Mouse (Mus musculus): Measurements from ENCODE around the gene Trp63.
"Not testable (repeated sequence)": the region's sequence is repeated elsewhere in the genome, so short reads cannot be mapped to it uniquely, and the experiment has no call there.

The Trp63 gene

DNA sequence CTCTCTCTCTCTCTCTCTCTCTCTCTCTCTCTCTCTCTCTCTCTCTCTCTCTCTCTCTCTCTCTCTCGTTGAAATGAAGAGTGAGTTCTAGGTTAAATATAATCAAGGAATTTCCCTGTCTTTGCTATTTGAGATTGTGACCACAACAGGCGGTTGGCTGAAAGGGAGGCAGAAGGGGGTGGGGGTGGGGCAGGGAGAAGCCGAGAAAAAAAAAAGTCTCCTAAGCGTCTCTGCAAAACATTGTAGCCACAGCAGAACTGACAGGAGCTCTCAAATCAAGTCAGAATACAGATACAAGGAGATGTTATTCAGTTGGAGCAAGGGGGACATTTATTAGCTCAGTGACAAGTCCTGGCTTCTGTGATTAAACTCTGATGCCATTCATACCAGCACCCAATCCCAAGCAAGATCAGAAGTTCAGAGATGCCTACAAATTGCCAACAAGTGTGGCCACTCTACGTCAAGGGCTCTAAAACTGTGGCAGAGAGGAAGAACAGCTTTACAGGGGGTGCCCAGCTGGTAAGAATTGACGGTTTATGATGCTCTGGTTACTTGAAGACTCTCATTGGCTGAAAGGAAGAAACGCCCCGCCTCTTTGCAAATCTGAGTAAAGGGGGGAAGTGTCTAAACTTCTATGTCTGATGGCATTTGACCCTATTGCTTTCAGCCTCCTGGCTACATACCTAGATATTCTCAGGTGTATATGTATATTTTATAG is at the start of gene Trp63:
TSS of gene Trp63 (plus strand) at position 233 of the 718 bp plus-strand sequence.
- DNase-seq (ENCODE audit: low read depth, low spot score): no peak

- not testable (repeated sequence) for DNase-seq (ENCODE audit: low read depth, low spot score)
These were observed 38.8 kb upstream of the Trp63 start for GRCm38 (mm10) chr16:25644716-25645115.

DNA sequence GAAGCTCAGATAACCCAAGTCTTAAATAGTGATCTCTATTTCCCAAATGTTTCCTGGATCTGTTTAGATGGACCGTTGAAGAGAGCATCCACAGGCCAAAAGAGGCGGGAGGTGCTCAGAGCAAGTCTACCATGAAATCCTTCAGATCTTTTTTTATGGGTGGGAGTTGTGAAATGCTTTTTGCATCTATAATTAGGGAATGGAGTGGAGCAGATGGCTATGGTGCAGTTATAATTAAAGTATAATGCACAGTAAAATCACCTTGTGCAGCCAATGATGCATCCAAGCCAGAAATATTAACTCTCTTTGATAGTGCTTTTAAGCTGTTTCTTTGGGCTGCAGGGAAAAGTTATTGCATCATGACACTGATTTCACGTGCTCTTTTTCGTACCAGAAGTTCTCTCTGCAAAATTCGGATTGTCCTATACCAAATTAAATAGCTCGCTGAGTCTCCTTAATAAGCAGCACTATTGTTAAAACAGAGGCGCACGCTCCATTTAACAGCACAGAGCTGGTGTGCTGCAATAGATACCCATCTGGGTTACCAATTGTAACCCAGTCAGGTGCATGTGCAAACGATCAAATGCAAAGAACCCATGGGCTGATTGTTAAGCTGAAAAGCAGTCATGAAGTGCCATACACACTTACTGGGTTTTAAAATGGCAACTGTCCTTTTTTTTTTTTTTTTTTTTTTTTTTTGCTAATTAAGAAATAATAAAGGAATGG is 22.9 kb upstream of the Trp63 start:
- no peak for DNase-seq (ENCODE audit: low read depth, low spot score)

DNA sequence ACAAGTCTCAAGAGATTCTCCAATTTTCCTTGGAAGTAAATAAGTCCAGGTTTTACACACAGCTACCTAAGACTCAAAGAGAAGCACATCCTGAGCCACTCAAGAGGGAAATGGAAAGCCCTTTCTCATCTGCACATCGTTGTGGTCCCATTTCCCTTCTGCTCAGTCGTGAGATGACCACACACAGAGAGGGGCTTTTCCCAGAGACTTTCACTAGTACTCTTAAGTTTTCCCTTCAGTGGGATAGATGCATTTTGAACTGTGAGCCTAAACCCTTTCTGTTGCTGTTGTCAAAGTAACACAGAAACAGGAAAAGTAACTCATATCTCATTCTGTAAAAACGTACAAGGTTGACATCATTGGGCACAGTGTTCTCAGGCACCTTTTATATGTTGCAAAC is 20.4 kb upstream of the Trp63 start:
- no peak for DNase-seq (ENCODE audit: low read depth, low spot score)

GRCm38 (mm10) chr16:25673861-25674440 is 9.6 kb upstream of the Trp63 start:
- DNase-seq (ENCODE audit: low read depth, low spot score): no peak

- no peak for DNase-seq (ENCODE audit: low read depth, low spot score)
These were observed 3.2 kb upstream of the Trp63 start for GRCm38 (mm10) chr16:25680369-25680768.

GRCm38 (mm10) chr16:25682533-25682932 is 1.0 kb upstream of the Trp63 start:
- DNase-seq (ENCODE audit: low read depth, low spot score): no peak

GRCm38 (mm10) chr16:25684572-25684971 is 1.0 kb downstream of the Trp63 start:
- DNase-seq (ENCODE audit: low read depth, low spot score): no peak

DNA sequence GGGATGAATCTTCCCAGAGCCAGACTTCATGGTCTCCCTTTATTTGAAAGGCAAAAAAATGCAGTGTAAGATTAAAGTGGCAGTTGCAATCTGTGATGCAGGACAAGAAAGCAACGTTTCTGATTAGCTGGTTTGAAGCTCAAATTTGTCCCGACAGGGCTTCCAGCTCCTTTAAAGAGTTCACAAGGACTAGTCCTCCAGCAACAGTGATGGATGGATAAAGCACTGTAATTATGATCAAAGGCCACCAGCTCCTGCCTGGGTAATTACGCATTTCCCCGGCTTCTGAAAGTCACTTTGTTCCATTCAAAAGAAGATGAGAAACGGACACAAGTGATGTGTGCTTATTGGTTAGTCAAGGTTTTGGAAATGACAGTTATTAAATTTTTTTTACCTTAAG is 7.0 kb downstream of the Trp63 start:
- DNase-seq (ENCODE audit: low read depth, low spot score): no peak

DNA sequence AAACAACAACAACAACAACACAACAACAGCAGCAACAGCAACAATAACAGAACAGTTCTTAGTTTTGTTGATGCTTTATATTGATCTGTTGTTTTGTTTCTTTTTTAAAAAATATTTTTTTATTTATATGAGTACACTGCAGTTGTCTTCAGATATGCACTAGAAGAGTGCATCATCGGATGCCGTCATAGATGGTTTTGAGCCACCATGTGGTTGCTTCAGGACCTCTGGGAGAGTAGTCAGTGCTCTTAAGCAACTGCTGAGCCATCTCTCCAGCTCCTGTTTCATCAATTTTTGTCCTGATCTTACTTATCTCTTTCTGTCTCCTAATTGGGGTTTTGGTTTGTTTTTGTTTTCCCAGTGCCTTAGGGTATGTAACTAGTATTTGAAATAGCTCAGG is 17.7 kb downstream of the Trp63 start:
- DNase-seq (ENCODE audit: low read depth, low spot score): no peak

GRCm38 (mm10) chr16:25706260-25706659 is 22.7 kb downstream of the Trp63 start:
- DNase-seq (ENCODE audit: low read depth, low spot score): no peak

- DNase-seq (ENCODE audit: low read depth, low spot score): no peak
These were observed 32.2 kb downstream of the Trp63 start for GRCm38 (mm10) chr16:25715790-25716189.

DNA sequence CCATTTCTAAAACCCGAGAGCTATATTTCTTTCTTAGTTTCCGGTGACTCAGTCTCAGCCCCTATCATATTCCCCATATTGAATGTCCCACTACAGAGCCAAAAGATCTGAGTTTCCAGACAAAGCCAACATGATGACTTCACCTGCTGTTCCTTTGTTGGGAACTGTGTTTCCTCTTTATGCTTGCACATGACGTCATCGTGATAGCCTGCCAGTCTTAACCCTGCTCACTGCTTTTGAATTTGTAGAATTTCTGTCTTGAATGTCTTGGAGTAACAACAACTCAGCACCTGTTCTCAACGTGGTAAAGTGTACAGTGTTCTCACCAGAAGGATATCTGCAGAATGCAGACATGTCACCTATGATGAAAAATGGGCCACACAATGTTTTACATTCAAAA is 39.6 kb downstream of the Trp63 start:
- no peak for DNase-seq (ENCODE audit: low read depth, low spot score)

GRCm38 (mm10) chr16:25727001-25727400 is 43.4 kb downstream of the Trp63 start:
- DNase-seq (ENCODE audit: low read depth, low spot score): no peak

DNA sequence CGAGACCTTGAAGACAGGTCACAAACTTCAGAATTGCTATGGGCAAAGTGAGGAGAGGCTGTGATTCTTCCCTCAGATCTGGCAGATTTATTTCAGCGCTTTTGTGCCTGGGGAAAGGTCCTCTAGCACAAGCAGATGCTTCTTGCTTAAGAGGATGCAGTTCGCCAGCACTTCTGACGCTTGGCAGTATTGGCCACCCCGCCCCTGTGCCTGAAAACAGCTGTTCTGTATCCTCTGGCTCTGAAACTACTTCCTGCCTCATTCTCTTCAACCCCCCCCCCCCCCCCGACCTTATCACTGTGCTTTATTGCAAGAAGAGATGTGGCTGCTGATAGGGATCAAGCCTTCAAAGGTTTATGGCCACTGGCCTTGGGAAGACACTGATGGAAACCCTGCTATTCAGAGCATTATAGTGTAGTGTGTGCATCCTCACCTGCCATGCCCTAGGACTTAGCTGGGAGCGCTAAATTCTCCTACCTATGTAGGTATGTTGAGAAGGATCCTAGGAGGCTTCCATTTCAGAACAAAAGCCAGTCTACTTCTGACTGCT is 44.5 kb downstream of the Trp63 start:
- DNase-seq (ENCODE audit: low read depth, low spot score): no peak

DNA sequence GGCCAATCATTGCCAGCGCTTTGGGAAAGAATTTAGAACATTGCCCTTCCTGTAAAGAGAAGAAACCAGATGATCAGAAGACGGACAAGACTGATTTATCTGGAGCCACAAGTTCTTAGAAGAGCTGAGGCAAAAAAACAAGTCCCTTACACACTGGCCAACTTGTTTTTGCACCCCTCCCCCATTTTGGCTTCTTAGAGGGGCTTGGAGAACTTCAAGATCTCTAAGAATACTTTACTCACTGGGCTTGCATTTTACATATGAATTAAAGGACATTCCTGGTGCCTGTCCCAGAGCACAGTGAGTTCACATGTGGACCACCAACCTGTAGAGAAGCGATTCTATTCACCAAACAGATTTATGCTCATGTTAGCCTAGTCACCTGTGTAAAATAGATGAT is 53.3 kb downstream of the Trp63 start:
- DNase-seq (ENCODE audit: low read depth, low spot score): no peak

GRCm38 (mm10) chr16:25737623-25738050 is 54.1 kb downstream of the Trp63 start:
- DNase-seq (ENCODE audit: low read depth, low spot score): no peak

DNA sequence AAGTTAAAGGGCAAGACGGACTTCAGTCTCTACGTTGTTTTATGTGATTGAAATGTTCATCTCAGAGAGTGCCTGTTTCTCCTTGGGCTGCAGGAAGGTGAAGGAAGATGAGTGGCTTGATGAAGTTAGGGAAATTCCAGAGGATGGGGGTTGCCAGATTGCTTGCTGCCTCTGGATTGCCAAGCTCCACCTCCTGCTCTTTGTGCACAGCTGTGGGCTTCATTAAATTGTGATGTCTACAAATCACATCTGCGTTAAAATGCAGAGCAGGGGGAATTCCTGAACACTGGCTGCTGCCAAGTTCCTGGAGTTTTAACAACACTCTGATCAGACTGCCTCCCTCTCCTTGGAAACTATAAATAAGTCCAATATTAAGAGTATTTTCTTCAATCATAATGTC is 63.2 kb downstream of the Trp63 start:
- DNase-seq (ENCODE audit: low read depth, low spot score): no peak

DNA sequence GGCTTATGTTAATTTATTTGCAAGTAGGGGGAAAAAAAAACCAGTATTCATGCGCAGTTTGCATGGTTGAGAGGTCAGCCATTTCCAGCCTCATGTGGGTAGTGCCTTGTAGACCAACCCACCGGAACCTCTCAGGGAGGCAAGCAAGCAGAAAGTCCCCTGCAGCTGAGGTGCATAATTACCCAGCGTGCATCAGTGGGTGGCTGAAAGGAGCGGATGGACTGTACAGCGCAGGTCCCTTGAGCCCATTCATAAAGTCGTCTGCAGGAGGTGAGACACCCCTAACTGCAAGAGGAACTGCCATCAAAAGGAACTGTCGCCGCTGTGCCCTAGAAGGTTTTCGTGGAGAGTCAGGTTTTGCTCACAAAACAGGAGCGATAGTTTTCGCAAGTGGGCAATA is 68.3 kb downstream of the Trp63 start:
- no peak for DNase-seq (ENCODE audit: low read depth, low spot score)

DNA sequence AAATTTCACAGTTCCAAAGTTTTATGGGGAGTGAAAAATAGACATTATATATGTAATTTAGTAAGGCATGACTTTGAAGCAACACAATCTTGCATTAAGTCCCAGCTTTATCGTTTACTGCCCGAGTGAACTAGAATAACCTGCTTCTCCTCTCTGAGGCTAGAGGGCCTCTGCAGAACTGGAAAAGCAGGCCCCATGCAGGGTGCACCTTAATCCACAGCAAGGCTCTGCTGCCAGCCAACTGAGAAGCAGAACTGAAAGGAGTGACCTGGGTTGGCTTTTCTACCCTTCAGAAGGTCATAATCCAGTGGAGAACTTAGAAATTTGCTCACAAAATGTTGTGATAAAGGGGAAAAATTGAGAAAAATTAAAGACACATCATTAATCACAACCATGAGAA is 74.5 kb downstream of the Trp63 start:
- DNase-seq (ENCODE audit: low read depth, low spot score): no peak

GRCm38 (mm10) chr16:25765549-25765948 is 82.0 kb downstream of the Trp63 start:
- no peak for DNase-seq (ENCODE audit: low read depth, low spot score)

- no peak for DNase-seq (ENCODE audit: low read depth, low spot score)
These were observed 91.0 kb downstream of the Trp63 start for GRCm38 (mm10) chr16:25774611-25775010.

DNA sequence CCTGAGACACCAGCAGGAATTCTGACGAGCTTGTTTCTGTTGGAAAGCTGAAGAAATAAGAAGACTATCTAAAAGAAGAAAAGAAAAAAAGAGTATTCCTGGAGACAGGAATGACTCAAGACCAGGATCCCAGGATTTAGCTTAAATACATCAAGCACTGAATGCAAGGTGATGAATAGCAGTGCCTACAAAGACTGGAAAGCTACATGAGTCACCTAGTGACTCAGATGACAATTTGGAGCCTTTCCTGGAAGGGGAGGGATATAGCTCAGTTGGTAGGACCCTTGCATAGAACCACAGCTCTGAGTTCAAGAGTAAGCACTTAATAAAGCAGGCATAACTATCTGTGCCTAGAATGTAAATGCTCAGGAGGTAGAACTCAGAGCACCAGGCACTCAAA is 93.9 kb downstream of the Trp63 start:
- DNase-seq (ENCODE audit: low read depth, low spot score): no peak

All from A20 (cell line).